Mouse (Mus musculus): ENCODE results near the gene Tmem200b.

Gene Tmem200b

GRCm38 (mm10) chr4:131921461-131922346 is at the start of gene Tmem200b:
Gene Tmem200b (plus strand): TSS chr4:131921771.
- peaks cover 53% of the 10 kb centered on the region for H3K4me1 ChIP-seq (replicated peaks; ENCODE audit: low read depth, low read length)
- peak within 1 kb of the TSS; percentile 76 for H3K4me3 ChIP-seq (replicated peaks; ENCODE audit: low read length)
- TF ChIP-seq POU5F1 (IDR thresholded peaks at IDR 0.05; ENCODE audit: borderline replicate concordance, low read length) (no peak), NANOG (IDR thresholded peaks at IDR 0.05; ENCODE audit: borderline replicate concordance, low read length) (no peak), CTCF (conservative IDR thresholded peaks at IDR 0.05; ENCODE audit: low read length) (no peak)
- no peaks in the 10 kb centered on the region for H3K9me3 ChIP-seq (ENCODE audit: low read length)
- peaks cover 23% of the 10 kb centered on the region for H3K36me3 ChIP-seq (ENCODE audit: insufficient read depth, low read length)
- peaks cover 82% of the 10 kb centered on the region for H3K27me3 ChIP-seq (ENCODE audit: insufficient read depth, low read length)

DNA sequence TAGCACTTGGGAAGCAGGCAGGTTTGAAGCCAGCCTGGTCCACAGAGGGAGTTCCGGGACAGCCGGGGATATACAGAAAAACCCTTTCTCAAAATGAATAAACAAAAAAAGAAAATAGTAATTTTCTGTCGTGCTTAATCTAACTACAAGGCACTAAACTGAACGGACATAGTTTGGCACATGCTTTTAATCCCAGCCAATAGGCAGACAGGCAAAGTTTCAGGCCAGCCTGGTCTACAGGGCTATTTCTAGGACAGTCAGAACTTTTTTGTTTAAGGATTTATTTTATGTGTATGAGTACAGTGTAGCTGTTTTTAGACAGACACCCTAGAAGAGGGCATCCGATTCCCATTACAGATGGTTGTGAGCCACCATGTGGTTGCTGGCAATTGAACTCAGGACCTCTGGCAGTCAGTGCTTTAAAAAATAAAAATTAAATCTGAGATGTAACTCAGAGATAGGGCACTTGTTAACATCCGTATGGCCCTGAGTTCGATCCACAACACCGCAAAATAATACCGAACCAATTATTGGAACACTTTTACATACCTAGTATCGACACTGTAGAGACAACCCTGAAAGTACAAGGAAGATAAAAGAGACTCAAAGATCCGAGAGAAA is 48.8 kb upstream of the Tmem200b start:
- Histone ChIP-seq H3K4me1 (replicated peaks; ENCODE audit: low read depth, low read length) (peaks cover 47% of the 10 kb centered on the region), H3K27me3 (ENCODE audit: insufficient read depth, low read length) (no peaks in the 10 kb centered on the region), H3K36me3 (ENCODE audit: insufficient read depth, low read length) (peaks cover 42% of the 10 kb centered on the region), H3K4me3 (replicated peaks; ENCODE audit: low read length) (peak overlapping the region; percentile 86), H3K9me3 (ENCODE audit: low read length) (no peaks in the 10 kb centered on the region)
- TF ChIP-seq POU5F1 (IDR thresholded peaks at IDR 0.05; ENCODE audit: borderline replicate concordance, low read length): no peak
- TF ChIP-seq CTCF (conservative IDR thresholded peaks at IDR 0.05; ENCODE audit: low read length): no peak
- TF ChIP-seq NANOG (IDR thresholded peaks at IDR 0.05; ENCODE audit: borderline replicate concordance, low read length): no peak

DNA sequence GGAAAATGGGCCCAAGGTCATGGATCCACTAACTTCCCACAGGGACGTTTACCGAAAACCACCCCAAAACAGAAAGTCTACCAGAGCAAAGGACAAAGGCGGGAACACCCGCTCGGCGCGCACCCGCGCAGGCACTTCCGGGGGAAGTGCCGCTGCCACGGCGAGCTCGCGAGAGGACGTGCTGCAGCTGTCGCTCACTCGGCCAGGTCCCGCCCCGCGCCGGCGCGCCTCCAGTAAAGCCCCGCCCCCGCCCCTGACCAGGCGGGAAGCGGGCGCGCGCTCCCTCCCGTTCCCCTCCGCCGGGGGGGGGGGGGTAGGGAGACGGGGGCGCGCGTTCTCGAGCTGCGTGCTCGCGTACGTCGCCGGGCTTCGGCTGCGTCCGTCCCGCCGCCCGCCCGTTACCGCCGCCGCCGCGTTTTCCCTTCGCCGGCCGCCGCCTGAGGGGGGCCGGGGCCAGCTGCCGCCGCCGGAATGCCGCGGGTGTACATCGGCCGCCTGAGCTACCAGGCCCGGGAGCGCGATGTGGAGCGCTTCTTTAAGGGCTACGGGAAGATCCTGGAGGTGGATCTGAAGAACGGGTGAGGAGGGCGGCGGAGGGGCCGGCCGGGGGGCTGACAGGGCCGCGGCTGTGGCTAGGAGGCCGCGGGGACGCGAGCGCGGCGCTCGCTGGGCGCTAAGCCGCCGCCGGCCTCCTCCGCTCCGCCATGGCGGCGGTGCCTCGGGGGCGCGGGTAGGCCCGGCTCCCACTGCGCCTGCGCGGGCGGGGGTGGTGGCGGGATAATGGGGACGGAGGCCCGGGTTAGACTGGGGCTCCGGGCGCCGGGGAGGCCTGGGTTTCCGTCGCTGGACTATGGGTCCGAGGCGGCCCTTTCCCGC is 48.0 kb upstream of the Tmem200b start, which contains the start of gene Srsf4:
Gene Srsf4 (plus strand): TSS at position 325 of the 876 bp plus-strand sequence.
- Histone ChIP-seq H3K4me3 (replicated peaks; ENCODE audit: low read length) (peak within 1 kb of the TSS; percentile 95), H3K9me3 (ENCODE audit: low read length) (no peaks in the 10 kb centered on the region), H3K36me3 (ENCODE audit: insufficient read depth, low read length) (peaks cover 34% of the 10 kb centered on the region), H3K4me1 (replicated peaks; ENCODE audit: low read depth, low read length) (peaks cover 54% of the 10 kb centered on the region), H3K27me3 (ENCODE audit: insufficient read depth, low read length) (no peaks in the 10 kb centered on the region)
- TF ChIP-seq CTCF (conservative IDR thresholded peaks at IDR 0.05; ENCODE audit: low read length): no peak
- no peak for TF ChIP-seq NANOG (IDR thresholded peaks at IDR 0.05; ENCODE audit: borderline replicate concordance, low read length)
- no peak for TF ChIP-seq POU5F1 (IDR thresholded peaks at IDR 0.05; ENCODE audit: borderline replicate concordance, low read length)

DNA sequence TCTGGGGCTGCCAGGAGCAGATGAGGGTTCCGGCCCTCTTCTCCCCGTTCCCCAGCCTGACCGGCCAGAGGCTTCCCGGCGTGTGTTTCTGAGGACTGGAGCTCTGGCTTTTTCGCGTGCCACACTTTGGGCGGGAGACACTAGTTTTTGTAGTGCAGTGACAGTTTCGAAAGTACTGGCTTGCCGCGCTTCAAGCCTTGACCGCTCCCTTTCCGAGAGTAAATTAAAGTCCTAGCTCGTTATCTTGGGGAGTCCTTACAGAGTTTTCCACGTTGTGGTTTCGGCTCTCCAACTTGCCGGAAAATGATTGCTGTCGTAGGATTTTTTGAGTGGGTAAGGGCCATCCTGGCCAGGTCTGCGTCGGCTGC is 47.4 kb upstream of the Tmem200b start:
- TF ChIP-seq CTCF (conservative IDR thresholded peaks at IDR 0.05; ENCODE audit: low read length) (no peak), NANOG (IDR thresholded peaks at IDR 0.05; ENCODE audit: borderline replicate concordance, low read length) (no peak), POU5F1 (IDR thresholded peaks at IDR 0.05; ENCODE audit: borderline replicate concordance, low read length) (no peak)
- H3K4me1 ChIP-seq (replicated peaks; ENCODE audit: low read depth, low read length): peaks cover 57% of the 10 kb centered on the region
- H3K27me3 ChIP-seq (ENCODE audit: insufficient read depth, low read length): no peaks in the 10 kb centered on the region
- H3K36me3 ChIP-seq (ENCODE audit: insufficient read depth, low read length): peaks cover 30% of the 10 kb centered on the region
- no peaks in the 10 kb centered on the region for H3K9me3 ChIP-seq (ENCODE audit: low read length)
- H3K4me3 ChIP-seq (replicated peaks; ENCODE audit: low read length): peak overlapping the region; percentile 95

GRCm38 (mm10) chr4:131874567-131874966 is 47.0 kb upstream of the Tmem200b start:
- Histone ChIP-seq H3K4me3 (replicated peaks; ENCODE audit: low read length) (peak overlapping the region; percentile 95), H3K4me1 (replicated peaks; ENCODE audit: low read depth, low read length) (peaks cover 58% of the 10 kb centered on the region), H3K36me3 (ENCODE audit: insufficient read depth, low read length) (peaks cover 25% of the 10 kb centered on the region), H3K27me3 (ENCODE audit: insufficient read depth, low read length) (no peaks in the 10 kb centered on the region), H3K9me3 (ENCODE audit: low read length) (no peaks in the 10 kb centered on the region)
- TF ChIP-seq POU5F1 (IDR thresholded peaks at IDR 0.05; ENCODE audit: borderline replicate concordance, low read length) (no peak), CTCF (conservative IDR thresholded peaks at IDR 0.05; ENCODE audit: low read length) (no peak), NANOG (IDR thresholded peaks at IDR 0.05; ENCODE audit: borderline replicate concordance, low read length) (no peak)

GRCm38 (mm10) chr4:131875242-131875641 is 46.3 kb upstream of the Tmem200b start:
- TF ChIP-seq CTCF (conservative IDR thresholded peaks at IDR 0.05; ENCODE audit: low read length): no peak
- no peak for TF ChIP-seq NANOG (IDR thresholded peaks at IDR 0.05; ENCODE audit: borderline replicate concordance, low read length)
- H3K9me3 ChIP-seq (ENCODE audit: low read length): no peaks in the 10 kb centered on the region
- H3K27me3 ChIP-seq (ENCODE audit: insufficient read depth, low read length): no peaks in the 10 kb centered on the region
- H3K4me1 ChIP-seq (replicated peaks; ENCODE audit: low read depth, low read length): peaks cover 62% of the 10 kb centered on the region
- H3K36me3 ChIP-seq (ENCODE audit: insufficient read depth, low read length): peaks cover 19% of the 10 kb centered on the region
- H3K4me3 ChIP-seq (replicated peaks; ENCODE audit: low read length): peak overlapping the region; percentile 95

DNA sequence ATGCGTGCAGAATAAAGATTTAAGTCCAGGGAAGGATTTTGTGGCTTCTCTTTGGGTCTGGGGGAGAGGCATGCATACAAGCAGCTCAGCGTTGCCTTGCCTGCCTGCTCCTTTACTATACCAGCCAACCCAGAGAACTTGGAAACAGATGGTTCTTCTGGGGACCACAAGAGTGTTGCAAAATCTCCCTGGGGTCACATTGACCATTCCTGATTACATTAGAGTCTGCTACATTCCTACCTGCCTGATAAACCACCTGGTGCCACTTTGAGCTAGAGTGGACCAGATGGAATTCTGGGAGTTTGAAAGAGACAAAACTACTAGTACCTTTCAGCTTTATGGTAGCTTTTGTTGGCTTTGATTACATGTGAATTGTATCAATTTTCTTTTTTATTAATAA is 44.7 kb upstream of the Tmem200b start:
- 0 out of 2 replicates have a peak overlapping the region, but pooled peaks have one; percentile 95 for H3K4me3 ChIP-seq (replicated peaks; ENCODE audit: low read length)
- TF ChIP-seq CTCF (conservative IDR thresholded peaks at IDR 0.05; ENCODE audit: low read length) (no peak), POU5F1 (IDR thresholded peaks at IDR 0.05; ENCODE audit: borderline replicate concordance, low read length) (no peak), NANOG (IDR thresholded peaks at IDR 0.05; ENCODE audit: borderline replicate concordance, low read length) (no peak)

DNA sequence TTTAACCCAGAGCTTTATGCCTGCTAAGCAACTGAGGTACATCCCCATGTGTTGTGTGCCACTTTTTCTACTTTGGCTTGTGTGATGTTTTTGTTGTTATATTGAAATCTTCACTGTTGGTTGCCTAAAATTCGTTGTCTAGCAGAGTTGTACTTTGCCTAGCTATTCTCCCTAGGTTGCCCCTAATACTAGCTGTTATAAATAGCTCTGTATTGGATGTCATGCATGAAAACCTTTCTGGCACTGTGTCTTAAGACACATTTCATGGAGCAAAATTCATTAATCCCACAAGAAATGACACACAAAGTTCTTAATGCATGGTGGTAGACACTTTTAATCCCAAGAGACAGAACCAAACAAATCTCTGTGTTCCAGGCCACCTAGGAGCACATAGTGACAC is 41.9 kb upstream of the Tmem200b start:
- Histone ChIP-seq H3K27me3 (ENCODE audit: insufficient read depth, low read length) (no peaks in the 10 kb centered on the region), H3K36me3 (ENCODE audit: insufficient read depth, low read length) (peaks cover 18% of the 10 kb centered on the region), H3K9me3 (ENCODE audit: low read length) (no peaks in the 10 kb centered on the region), H3K4me1 (replicated peaks; ENCODE audit: low read depth, low read length) (peaks cover 87% of the 10 kb centered on the region), H3K4me3 (replicated peaks; ENCODE audit: low read length) (no peak overlapping the region)
- TF ChIP-seq CTCF (conservative IDR thresholded peaks at IDR 0.05; ENCODE audit: low read length) (no peak), NANOG (IDR thresholded peaks at IDR 0.05; ENCODE audit: borderline replicate concordance, low read length) (no peak), POU5F1 (IDR thresholded peaks at IDR 0.05; ENCODE audit: borderline replicate concordance, low read length) (no peak)

More for the DNA sequence above, 44.7 kb upstream of the Tmem200b start:
- Histone ChIP-seq H3K36me3 (ENCODE audit: insufficient read depth, low read length) (peaks cover 4% of the 10 kb centered on the region; the same call in 1 of the 2 replicates), H3K4me1 (replicated peaks; ENCODE audit: low read depth, low read length) (peaks cover 73% of the 10 kb centered on the region), H3K27me3 (ENCODE audit: insufficient read depth, low read length) (no peaks in the 10 kb centered on the region), H3K9me3 (ENCODE audit: low read length) (no peaks in the 10 kb centered on the region)

All from E14TG2a.4 (cell line).